Mouse (Mus musculus) limb, embryonic 12.5 days (tissue): Measurements from ENCODE around the gene Arhgdig. TPM values are rescaled to one million over a fixed set of nuclear protein-coding genes. Genes with fewer than 3 reads are reported as not detected.

Source experiments
- ATAC-seq: fragments of 200-750 bp; cut with Nextera tagmentation; 2 replicates; pipeline ENCODE4 v1.8.0; 2017; ENCODE audit warnings: low read depth, moderate TSS enrichment; ENCODE audit not compliant: insufficient number of reproducible peaks, insufficient read depth, low FRiP score, low TSS enrichment
- H3K27ac ChIP-seq: fragments of 300-500 bp; sonication (generic); 2 replicates; pipeline ENCODE4 v1.5.1; 2016; ENCODE audit warnings: mild to moderate bottlenecking, moderate library complexity
- H3K27me3 ChIP-seq: fragments of 300-500 bp; sonication (generic); 2 replicates; pipeline ENCODE4 v1.6.1; 2016; ENCODE audit warnings: mild to moderate bottlenecking, moderate library complexity
- H3K36me3 ChIP-seq: fragments of 300-500 bp; sonication (generic); 2 replicates; pipeline ENCODE4 v1.6.1; 2016; ENCODE audit warnings: mild to moderate bottlenecking, moderate library complexity
- H3K4me1 ChIP-seq: fragments of 300-500 bp; sonication (generic); replicated peaks from 2 replicates; pipeline ENCODE4 v1.6.1; 2016
- H3K4me2 ChIP-seq: fragments of 300-500 bp; sonication (generic); 2 replicates; pipeline ENCODE4 v1.6.1; 2016; ENCODE audit warnings: mild to moderate bottlenecking, moderate library complexity
- H3K4me3 ChIP-seq: fragments of 300-500 bp; sonication (generic); replicated peaks from 2 replicates; pipeline ENCODE4 v1.5.1; 2016; ENCODE audit warnings: mild to moderate bottlenecking
- H3K9ac ChIP-seq: fragments of 300-500 bp; sonication (generic); replicated peaks from 2 replicates; pipeline ENCODE4 v1.6.1; 2016; ENCODE audit warnings: mild to moderate bottlenecking, moderate library complexity
- H3K9me3 ChIP-seq: fragments of 300-500 bp; sonication (generic); 2 replicates; pipeline ENCODE4 v1.6.1; 2016; ENCODE audit warnings: mild to moderate bottlenecking, moderate library complexity
- WGBS: fragments of 180-500 bp; shearing (Covaris S2); methylation state at CpG from one replicate; pipeline ENCODE4 v1.1.7; 2016; 5-methylcytosine and 5-hydroxymethylcytosine counted together
- polyA plus RNA-seq: library from polyadenylated mRNA; unstranded; fragments of >200 nt; fragmentation: Nextera tagmentation; extraction: Ambion mirVana; gene quantifications from 2 replicates; pipeline ENCODE4 v1.2.1, GENCODE M21; 2016

The Arhgdig gene
- polyA plus RNA-seq, 1 experiment from 2014 or later: 5.6 TPM

DNA sequence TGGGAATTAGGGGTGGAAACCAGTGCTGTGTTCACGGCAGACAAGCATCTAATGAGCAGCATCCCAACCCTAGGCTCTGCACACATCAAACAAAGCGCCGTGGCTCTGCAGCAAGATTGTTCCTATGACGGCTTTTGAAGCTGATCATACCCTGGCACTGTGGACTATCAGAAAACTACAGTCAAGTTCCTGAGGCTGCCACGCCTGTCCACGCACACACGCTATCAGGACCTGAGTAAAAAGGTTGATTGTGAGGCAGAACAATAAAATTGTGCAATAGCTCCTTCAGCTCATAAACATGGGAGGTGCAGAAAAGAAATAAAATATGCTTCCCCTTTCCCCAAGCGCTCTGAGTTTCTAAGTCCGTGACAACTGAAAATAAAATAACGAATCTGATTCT is 30.1 kb upstream of the Arhgdig start:
- H3K27ac ChIP-seq: no peak overlapping the region
- no peaks in the 10 kb centered on the region for H3K9me3 ChIP-seq
- no peak overlapping the region for H3K4me2 ChIP-seq
- no peak for ATAC-seq
- H3K36me3 ChIP-seq: no peaks in the 10 kb centered on the region
- no peak overlapping the region for H3K9ac ChIP-seq
- H3K4me1 ChIP-seq: peaks cover 17% of the 10 kb centered on the region
- H3K4me3 ChIP-seq: no peak overlapping the region
- no peaks in the 10 kb centered on the region for H3K27me3 ChIP-seq
- 81% methylated on average over 10 of the region's 10 CpGs for WGBS

DNA sequence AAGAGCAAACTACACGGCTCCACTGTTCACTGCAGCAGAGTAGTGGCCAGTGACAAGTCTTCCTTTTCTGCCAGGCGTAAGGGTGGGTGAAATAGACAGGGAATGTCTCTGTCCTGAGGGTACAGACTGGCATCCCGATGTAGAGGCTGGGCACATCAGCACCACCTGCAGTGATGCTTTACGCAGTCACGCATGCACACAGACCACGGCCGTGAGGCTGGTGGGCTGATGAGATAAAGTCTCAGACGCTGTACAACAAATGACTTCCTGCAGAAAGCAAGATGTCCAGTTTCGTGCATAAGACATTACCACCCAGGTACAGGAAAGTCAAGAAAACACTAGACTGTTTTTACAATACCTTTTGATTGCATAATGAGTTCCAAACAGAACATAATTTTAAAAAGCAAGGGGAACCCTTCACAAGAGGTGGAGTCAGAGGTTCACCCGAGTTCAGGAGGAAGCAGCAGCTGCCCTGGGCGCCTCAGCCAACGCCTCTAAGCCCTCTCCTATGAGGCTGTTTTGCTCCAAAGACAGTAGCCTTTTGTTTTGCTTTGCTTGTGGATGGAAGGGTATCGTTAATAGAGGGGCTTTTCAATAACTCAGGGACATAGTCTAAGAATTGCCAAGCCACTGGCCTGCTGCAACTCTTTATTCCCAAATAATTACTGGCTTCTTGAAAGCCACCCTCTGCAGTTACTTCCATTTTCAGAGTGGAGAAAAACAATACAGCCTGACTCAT is 27.7 kb upstream of the Arhgdig start:
- WGBS: 53% methylated on average over 13 of the region's 13 CpGs

DNA sequence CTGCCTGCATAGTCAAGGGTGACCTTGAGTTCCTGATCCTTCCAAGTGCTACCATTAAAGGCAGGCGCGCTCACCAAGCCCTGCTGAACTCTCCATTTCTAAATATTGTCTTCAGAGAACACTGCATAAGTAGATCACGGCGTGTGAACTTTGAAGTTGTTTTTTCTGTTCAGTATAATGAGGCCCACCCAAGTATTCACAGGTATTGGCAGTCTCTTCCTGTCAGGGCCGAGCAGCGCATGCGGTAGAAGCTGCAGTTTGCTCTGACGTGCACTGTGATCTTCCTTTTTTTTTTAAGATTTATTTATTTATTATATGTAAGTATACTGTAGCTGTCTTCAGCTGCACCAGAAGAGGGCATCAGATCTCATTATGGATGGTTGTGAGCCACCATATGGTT is 26.8 kb upstream of the Arhgdig start:
- 93% methylated on average over 8 of the region's 8 CpGs for WGBS

More for the DNA sequence above, 27.7 kb upstream of the Arhgdig start:
- H3K9ac ChIP-seq: no peak overlapping the region
- peak overlapping the region; percentile 80 for H3K27ac ChIP-seq
- no peaks in the 10 kb centered on the region for H3K9me3 ChIP-seq
- H3K4me2 ChIP-seq: peak overlapping the region; percentile 27
- no peaks in the 10 kb centered on the region for H3K36me3 ChIP-seq
- no peak overlapping the region for H3K4me3 ChIP-seq
- no peak for ATAC-seq
- peaks cover 16% of the 10 kb centered on the region for H3K4me1 ChIP-seq
- H3K27me3 ChIP-seq: no peaks in the 10 kb centered on the region

DNA sequence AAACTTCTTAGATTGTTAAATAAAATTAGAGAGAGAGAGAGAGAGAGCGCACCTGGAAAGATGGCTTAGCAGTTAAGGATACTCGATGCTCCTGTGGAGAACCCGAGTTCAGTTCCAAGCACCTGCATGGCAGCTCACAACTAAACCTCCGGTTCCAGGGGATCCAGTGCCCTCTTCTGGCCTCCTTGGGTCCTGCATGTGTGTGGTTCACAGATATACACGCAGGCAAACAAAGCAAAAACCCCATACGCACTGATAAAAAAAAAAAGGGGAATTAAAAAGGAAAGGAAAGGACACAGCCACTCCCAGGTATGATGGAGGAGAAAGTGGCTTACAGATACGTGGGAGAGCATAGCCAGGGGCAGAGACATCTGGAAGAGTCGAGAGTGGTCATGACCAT is 25.3 kb upstream of the Arhgdig start:
- Histone ChIP-seq H3K4me2 (no peak overlapping the region), H3K9me3 (no peaks in the 10 kb centered on the region), H3K36me3 (no peaks in the 10 kb centered on the region), H3K4me1 (peaks cover 16% of the 10 kb centered on the region), H3K9ac (no peak overlapping the region), H3K27me3 (no peaks in the 10 kb centered on the region), H3K27ac (no peak overlapping the region), H3K4me3 (no peak overlapping the region)
- WGBS: 73% methylated on average over 8 of the region's 8 CpGs
- ATAC-seq: no peak

More for the DNA sequence above, 26.8 kb upstream of the Arhgdig start:
- H3K4me2 ChIP-seq: no peak overlapping the region
- no peaks in the 10 kb centered on the region for H3K9me3 ChIP-seq
- no peaks in the 10 kb centered on the region for H3K27me3 ChIP-seq
- H3K4me3 ChIP-seq: no peak overlapping the region
- H3K4me1 ChIP-seq: peaks cover 16% of the 10 kb centered on the region
- ATAC-seq: no peak
- no peak overlapping the region for H3K9ac ChIP-seq
- H3K27ac ChIP-seq: no peak overlapping the region
- H3K36me3 ChIP-seq: no peaks in the 10 kb centered on the region

DNA sequence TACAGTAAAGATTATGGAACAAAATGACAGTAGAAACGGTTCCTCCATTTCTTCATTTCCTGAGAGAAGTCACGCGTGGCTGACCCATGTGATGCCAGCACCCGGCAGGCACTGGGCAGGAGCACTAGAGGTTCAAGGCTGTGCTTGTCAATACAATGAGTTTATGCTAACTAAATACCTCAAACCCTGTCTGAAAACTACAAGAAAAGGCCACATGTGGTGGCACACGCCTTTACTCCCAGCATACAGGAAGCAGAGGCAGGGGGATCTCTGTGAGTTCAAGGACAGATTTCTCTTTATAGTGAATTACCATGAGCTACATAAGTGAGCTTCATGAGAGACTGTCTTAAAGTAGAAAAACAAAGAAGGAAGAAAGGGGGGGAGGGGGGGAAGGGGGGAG is 23.6 kb upstream of the Arhgdig start:
- H3K27me3 ChIP-seq: no peaks in the 10 kb centered on the region
- H3K36me3 ChIP-seq: no peaks in the 10 kb centered on the region
- ATAC-seq: no peak
- H3K27ac ChIP-seq: no peak overlapping the region
- no peak overlapping the region for H3K4me2 ChIP-seq
- H3K4me1 ChIP-seq: peaks cover 13% of the 10 kb centered on the region
- H3K9ac ChIP-seq: no peak overlapping the region
- no peak overlapping the region for H3K4me3 ChIP-seq
- 91% methylated on average over 5 of the region's 5 CpGs for WGBS
- no peaks in the 10 kb centered on the region for H3K9me3 ChIP-seq

DNA sequence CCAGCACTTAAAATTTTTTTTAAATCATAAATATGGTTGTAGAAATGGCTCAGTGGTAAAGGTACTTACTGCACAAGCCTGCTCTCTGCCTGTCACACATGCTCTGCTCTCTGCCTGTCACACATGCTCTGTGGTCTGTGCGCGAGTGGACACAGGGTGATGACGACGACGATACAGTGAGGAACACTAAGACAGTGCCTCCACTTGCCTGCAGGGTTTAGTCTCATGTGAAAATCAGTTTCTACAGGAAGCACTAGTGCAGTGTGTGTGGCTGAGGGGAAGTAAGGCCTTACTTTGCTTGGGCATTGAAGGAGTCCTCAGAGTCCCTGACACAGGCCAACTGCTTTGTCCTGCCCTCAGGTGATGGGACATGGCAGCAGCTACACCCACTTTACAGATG is 22.2 kb upstream of the Arhgdig start:
- ATAC-seq: no peak
- Histone ChIP-seq H3K4me3 (no peak overlapping the region), H3K9ac (no peak overlapping the region), H3K4me1 (no peaks in the 10 kb centered on the region), H3K4me2 (no peak overlapping the region), H3K36me3 (no peaks in the 10 kb centered on the region), H3K9me3 (no peaks in the 10 kb centered on the region), H3K27ac (no peak overlapping the region), H3K27me3 (no peaks in the 10 kb centered on the region)
- WGBS: 92% methylated on average over 5 of the region's 5 CpGs

DNA sequence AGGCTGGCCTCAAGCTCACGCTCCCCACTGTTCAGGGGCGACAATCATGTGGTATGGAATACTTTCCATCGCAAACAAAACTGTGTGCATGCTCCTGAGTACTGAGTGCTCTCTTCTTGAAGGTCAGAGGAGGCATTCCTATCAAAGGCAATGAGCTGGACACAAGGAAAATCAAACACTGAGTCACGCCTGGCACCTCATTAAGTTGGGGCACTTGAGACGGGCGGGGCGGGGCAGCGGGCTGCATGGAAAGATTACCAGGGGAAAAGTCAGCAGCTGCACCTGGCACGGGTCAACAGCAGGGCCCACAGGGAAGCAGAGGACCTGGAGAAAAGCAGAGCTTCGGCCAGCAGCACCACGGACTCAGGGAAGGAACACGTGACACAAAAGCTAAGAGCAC is 17.6 kb upstream of the Arhgdig start:
- 77% methylated on average over 12 of the region's 12 CpGs for WGBS
- Histone ChIP-seq H3K9me3 (no peaks in the 10 kb centered on the region), H3K36me3 (no peaks in the 10 kb centered on the region), H3K4me1 (no peaks in the 10 kb centered on the region), H3K27me3 (no peaks in the 10 kb centered on the region), H3K27ac (no peak overlapping the region), H3K4me3 (no peak overlapping the region), H3K9ac (no peak overlapping the region), H3K4me2 (no peak overlapping the region)
- ATAC-seq: no peak

DNA sequence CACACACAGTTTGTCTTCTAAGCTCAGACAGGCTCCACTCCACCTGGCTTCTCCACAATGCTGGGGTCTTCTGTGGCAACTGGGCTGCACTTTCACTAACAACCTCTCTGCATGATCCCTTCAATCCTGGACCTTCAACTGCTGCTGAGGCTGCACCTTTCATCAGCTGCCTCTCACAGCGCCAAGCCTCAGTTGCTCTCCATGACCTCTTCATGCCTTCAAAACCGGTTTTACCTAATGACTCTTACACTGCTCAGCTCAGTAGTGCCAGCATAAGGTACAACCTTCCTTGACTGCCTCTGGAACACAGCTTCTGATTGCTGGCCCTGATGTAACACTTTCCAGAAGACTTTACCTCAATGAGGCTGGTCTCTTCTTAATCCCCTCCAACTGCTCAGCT is 13.9 kb upstream of the Arhgdig start:
- H3K4me3 ChIP-seq: no peak overlapping the region
- peaks cover 12% of the 10 kb centered on the region for H3K36me3 ChIP-seq
- no peak overlapping the region for H3K27ac ChIP-seq
- H3K4me2 ChIP-seq: no peak overlapping the region
- no peak for ATAC-seq
- no peaks in the 10 kb centered on the region for H3K27me3 ChIP-seq
- H3K4me1 ChIP-seq: no peaks in the 10 kb centered on the region
- H3K9me3 ChIP-seq: no peaks in the 10 kb centered on the region
- H3K9ac ChIP-seq: no peak overlapping the region
- 76% methylated on average over 2 of the region's 2 CpGs for WGBS

DNA sequence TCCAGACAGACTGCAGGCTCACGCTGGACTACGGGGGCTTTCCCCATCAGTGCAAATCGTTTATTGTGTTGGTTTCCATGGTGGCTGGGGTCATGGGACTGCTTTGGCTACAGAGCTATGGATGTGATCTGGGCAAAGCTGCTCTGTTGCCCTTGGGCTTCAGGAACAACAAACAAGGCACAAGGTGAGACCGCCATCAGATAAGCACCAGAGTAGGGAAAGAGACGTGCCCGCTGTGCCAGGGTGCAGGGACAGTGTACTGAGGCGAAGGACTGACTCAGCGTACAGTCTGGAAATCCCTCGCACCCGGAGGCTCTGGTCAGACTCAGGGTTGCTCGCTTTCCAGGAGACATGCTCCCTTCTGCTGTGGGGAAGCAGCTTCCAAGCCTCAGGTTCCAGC is 5.1 kb upstream of the Arhgdig start:
- peaks cover 5% of the 10 kb centered on the region; the same call in 1 of the 2 replicates for H3K27me3 ChIP-seq
- WGBS: 89% methylated on average over 11 of the region's 11 CpGs
- H3K4me1 ChIP-seq: no peaks in the 10 kb centered on the region
- no peak overlapping the region for H3K9ac ChIP-seq
- H3K4me3 ChIP-seq: no peak overlapping the region
- no peak overlapping the region for H3K27ac ChIP-seq
- H3K9me3 ChIP-seq: no peaks in the 10 kb centered on the region
- H3K36me3 ChIP-seq: peaks cover 31% of the 10 kb centered on the region
- no peak overlapping the region for H3K4me2 ChIP-seq
- no peak for ATAC-seq

DNA sequence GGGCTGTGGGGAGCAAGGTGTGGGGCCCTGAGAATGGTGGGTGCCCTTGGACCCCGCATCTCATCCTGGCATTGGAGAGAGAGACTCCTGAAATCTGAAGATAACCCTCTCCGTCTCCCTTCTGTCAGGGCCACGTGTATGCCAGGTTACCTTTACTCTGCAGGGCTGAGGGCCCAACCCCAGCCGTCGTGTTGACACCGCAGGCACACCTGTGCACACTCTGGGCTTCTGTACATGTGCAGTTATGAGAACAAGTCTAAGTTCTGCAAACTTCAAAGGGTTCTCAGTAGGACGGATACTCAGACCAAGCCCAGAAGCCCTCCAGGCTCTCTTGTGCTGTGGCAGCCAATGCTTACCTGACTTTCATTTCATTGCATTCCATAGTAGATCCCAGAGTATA is 4.7 kb upstream of the Arhgdig start:
- H3K4me2 ChIP-seq: no peak overlapping the region
- 89% methylated on average over 7 of the region's 7 CpGs for WGBS
- H3K27ac ChIP-seq: no peak overlapping the region

DNA sequence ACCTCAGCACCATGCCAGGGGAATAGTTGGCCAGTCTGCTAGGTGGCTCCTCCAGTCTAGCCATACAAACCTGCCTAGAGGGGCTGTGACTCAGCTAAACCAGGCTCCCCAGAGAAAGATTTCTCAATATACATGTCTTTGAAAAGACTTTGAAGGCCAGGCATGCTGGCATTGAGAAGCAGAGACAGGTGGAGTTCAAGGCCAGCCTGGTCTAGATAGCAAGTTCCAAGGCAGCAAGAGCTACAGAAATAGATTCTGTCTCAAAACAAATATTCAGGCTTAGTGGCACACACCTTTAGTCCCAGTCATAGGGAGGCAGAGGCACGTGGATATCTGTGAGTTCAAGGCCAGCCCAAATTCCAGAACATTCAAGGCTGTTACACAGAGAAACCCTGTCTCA is 1.2 kb downstream of the Arhgdig start:
- 69% methylated on average over 1 of the region's 1 CpGs for whole genome bisulfite sequencing
- Histone ChIP-seq H3K27me3 (peaks cover 52% of the 10 kb centered on the region), H3K36me3 (no peaks in the 10 kb centered on the region), H3K9ac (no peak overlapping the region), H3K4me3 (no peak overlapping the region), H3K9me3 (no peaks in the 10 kb centered on the region), H3K27ac (no peak overlapping the region), H3K4me2 (no peak overlapping the region), H3K4me1 (peaks cover 27% of the 10 kb centered on the region)
- ATAC-seq: no peak

More for the DNA sequence above, 4.7 kb upstream of the Arhgdig start:
- Histone ChIP-seq H3K36me3 (peaks cover 31% of the 10 kb centered on the region), H3K9me3 (no peaks in the 10 kb centered on the region), H3K4me3 (no peak overlapping the region), H3K27me3 (peaks cover 5% of the 10 kb centered on the region; the same call in 1 of the 2 replicates), H3K4me1 (no peaks in the 10 kb centered on the region), H3K9ac (no peak overlapping the region)
- no peak for ATAC-seq

DNA sequence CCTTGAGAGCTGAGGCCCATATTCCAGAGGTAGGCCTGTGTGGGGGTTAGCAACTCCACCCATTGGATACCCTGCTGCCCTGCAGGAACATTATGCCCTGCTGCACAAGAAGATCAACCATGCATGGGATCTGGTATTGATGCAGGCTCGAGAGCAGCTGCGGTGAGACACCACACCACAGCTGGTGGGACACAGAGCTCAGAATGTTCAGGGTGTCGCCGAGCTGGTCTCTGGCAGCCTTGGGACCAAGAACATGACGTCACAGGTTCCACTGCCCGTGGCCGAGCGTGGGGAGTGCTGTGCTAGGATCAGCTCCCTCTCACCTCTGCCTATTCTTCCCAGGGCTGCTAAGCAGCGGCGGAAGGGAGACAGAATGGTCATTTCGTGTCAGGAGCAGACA is 2.8 kb downstream of the Arhgdig start:
- Histone ChIP-seq H3K27ac (no peak overlapping the region), H3K4me3 (no peak overlapping the region), H3K27me3 (peaks cover 63% of the 10 kb centered on the region), H3K9me3 (no peaks in the 10 kb centered on the region), H3K9ac (no peak overlapping the region; the same call in 1 of the 2 replicates), H3K4me1 (peaks cover 38% of the 10 kb centered on the region), H3K4me2 (peak overlapping the region; percentile 13), H3K36me3 (no peaks in the 10 kb centered on the region)
- no peak for ATAC-seq
- 26% methylated on average over 11 of the region's 11 CpGs for WGBS
